Mouse (Mus musculus): Measurements from ENCODE around the gene Ppm1l. TPM values are rescaled to one million over a fixed set of nuclear protein-coding genes. Genes with fewer than 3 reads are reported as not detected.
A peak's percentile ranks its signal among the peaks of the same experiment; 100 is the strongest.

Gene Ppm1l
- polyA plus RNA-seq, 1 experiment from 2014 or later = 23.3 TPM

DNA sequence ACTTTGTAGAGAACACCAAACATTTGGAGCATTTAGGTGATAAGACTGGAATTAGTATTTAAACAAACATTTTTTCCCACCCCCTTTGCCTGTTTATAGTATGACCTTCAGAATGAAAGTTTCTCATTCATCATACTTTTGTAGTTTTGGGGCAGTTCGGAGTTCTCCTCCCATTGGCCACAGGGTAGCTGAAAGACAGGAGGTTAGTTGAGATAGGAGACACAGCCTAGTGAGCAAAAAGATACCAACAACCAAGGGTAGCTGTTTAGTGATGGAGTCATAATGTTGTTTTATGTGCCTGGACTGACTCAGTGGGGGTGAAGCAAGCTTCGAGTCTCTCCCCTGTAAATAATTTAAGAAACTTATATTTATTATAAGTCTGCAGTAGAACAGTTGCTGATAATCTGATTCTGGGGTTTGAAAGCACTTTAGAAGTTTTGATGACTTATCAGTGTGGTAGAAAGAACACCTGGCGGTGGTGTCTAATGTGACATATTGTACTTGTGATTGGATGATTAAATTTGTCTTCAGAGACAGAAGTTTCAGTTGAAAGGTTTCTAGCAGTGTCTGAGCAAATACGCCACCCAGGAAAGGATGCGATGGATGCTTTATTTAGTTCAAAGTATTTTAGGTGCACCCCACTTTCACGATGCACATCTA, 2.5 kb downstream of the Ppm1l start:
- Histone ChIP-seq H3K36me3 (ENCODE audit: control insufficient read depth, insufficient read depth, low read length) (no peaks in the 10 kb centered on the region), H3K4me1 (ENCODE audit: control insufficient read depth, insufficient read depth, low read length) (peaks cover 29% of the 10 kb centered on the region), H3K4me3 (ENCODE audit: low read depth, low read length) (peak overlapping the region; percentile 67), H3K27ac (ENCODE audit: low read depth, low read length) (no peak overlapping the region), H3K27me3 (ENCODE audit: control insufficient read depth, insufficient read depth, low read length) (no peaks in the 10 kb centered on the region), H3K9ac (replicated peaks; ENCODE audit: low read depth, low read length) (no peak overlapping the region), H3K9me3 (ENCODE audit: control insufficient read depth, low read length) (no peaks in the 10 kb centered on the region), H3K4me2 (ENCODE audit: low read depth, low read length) (peak overlapping the region; percentile 81)
- 75% methylated on average over 6 of the region's 6 CpGs for WGBS
- no peak for ATAC-seq (ENCODE audit: low read depth)

DNA sequence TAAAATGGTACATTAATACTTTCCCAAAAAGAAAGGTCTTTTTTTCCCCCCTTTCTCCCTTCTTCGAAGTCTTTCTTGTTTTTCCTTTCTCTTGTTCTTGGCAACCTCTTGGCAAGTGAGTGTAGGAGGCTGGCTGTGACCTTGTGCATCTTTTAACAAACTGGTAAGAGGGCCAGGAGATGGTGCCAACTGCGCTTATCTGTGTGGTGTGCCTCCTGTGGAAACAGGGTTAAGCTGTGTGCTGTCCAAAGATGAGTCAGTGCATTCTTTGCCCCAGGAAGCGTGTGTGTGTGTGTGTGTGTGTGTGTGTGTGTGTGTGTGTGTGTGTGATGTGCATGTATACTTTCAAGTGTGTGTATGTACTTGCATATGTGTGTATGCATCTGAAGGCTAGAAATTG, 7.3 kb downstream of the Ppm1l start:
- 85% methylated on average over 3 of the region's 3 CpGs for WGBS
- Histone ChIP-seq H3K27ac (ENCODE audit: low read depth, low read length) (no peak overlapping the region), H3K9ac (replicated peaks; ENCODE audit: low read depth, low read length) (no peak overlapping the region), H3K9me3 (ENCODE audit: control insufficient read depth, low read length) (no peaks in the 10 kb centered on the region; the same call in 1 of the 2 replicates), H3K4me3 (ENCODE audit: low read depth, low read length) (no peak overlapping the region), H3K4me2 (ENCODE audit: low read depth, low read length) (no peak overlapping the region), H3K36me3 (ENCODE audit: control insufficient read depth, insufficient read depth, low read length) (no peaks in the 10 kb centered on the region), H3K4me1 (ENCODE audit: control insufficient read depth, insufficient read depth, low read length) (peaks cover 21% of the 10 kb centered on the region), H3K27me3 (ENCODE audit: control insufficient read depth, insufficient read depth, low read length) (no peaks in the 10 kb centered on the region)
- no peak for ATAC-seq (ENCODE audit: low read depth)

DNA sequence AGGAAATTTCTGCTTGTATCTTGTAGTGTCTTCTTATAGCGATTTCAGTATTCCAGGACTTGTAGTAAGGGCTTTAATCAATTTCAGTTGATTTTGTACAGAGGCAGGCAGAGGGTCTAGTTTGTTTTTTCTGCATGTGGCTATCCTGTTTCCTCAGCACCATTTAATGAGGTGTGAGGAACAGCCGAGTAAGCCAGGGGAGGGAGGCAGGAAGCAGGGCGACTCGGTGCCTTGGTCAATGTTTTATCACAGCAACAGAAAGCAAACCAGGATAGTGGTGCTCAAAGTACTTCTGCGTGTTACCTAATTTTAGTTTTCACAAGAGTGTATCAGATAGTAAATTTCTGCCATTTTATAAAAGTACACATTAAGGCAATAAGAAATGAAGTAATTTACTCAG, 13.2 kb downstream of the Ppm1l start:
- no peak overlapping the region for H3K4me2 ChIP-seq (ENCODE audit: low read depth, low read length)
- H3K9ac ChIP-seq (replicated peaks; ENCODE audit: low read depth, low read length) = no peak overlapping the region
- ATAC-seq (ENCODE audit: low read depth) = no peak
- H3K36me3 ChIP-seq (ENCODE audit: control insufficient read depth, insufficient read depth, low read length) = no peaks in the 10 kb centered on the region
- no peaks in the 10 kb centered on the region; the same call in 1 of the 2 replicates for H3K9me3 ChIP-seq (ENCODE audit: control insufficient read depth, low read length)
- no peaks in the 10 kb centered on the region; the same call in 1 of the 2 replicates for H3K4me1 ChIP-seq (ENCODE audit: control insufficient read depth, insufficient read depth, low read length)
- no peak overlapping the region for H3K27ac ChIP-seq (ENCODE audit: low read depth, low read length)
- WGBS = 65% methylated on average over 5 of the region's 5 CpGs
- no peak overlapping the region for H3K4me3 ChIP-seq (ENCODE audit: low read depth, low read length)
- H3K27me3 ChIP-seq (ENCODE audit: control insufficient read depth, insufficient read depth, low read length) = no peaks in the 10 kb centered on the region

DNA sequence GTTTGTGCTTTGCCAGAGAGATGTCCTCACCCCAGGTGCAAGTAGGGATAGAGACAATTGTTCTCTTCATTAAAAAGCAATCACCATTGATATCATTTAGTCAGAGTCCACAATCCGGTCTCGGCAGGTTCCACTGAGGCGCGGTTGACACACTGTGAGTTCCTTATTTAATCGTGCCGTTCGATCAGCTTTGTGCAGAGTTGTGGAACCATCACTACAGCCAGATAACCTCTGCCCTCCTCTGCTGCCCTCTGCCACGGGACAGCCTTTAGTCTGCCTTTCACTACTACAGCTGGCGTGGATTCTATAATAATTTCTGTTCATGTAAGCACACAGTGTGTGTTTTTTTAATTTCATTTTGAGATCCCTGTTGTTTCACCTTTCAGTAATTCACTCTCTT, 17.2 kb downstream of the Ppm1l start:
- Histone ChIP-seq H3K9me3 (ENCODE audit: control insufficient read depth, low read length) (no peaks in the 10 kb centered on the region), H3K27me3 (ENCODE audit: control insufficient read depth, insufficient read depth, low read length) (no peaks in the 10 kb centered on the region), H3K27ac (ENCODE audit: low read depth, low read length) (no peak overlapping the region), H3K36me3 (ENCODE audit: control insufficient read depth, insufficient read depth, low read length) (no peaks in the 10 kb centered on the region), H3K4me3 (ENCODE audit: low read depth, low read length) (no peak overlapping the region), H3K9ac (replicated peaks; ENCODE audit: low read depth, low read length) (no peak overlapping the region), H3K4me2 (ENCODE audit: low read depth, low read length) (no peak overlapping the region), H3K4me1 (ENCODE audit: control insufficient read depth, insufficient read depth, low read length) (no peaks in the 10 kb centered on the region; the same call in 1 of the 2 replicates)
- ATAC-seq (ENCODE audit: low read depth) = no peak
- WGBS = 73% methylated on average over 9 of the region's 9 CpGs

DNA sequence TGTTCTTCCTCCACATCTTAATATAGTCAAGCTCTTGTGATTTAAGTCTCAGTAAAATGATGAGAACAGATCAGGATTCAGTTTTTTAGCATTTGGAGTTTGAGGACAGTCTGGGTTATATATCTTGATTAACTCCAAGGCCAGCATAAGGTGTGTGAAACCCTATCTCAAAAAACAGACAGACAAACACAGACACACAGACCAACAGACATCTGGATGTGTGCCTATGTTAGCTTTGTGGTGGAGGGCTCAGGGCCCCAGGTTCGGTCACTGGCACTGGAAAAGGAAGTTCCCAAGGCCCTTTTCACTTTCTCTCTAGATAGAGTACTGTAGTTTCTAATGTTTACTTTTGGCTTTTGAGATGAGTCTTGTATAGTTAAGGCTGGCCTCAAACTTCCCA, 23.8 kb downstream of the Ppm1l start:
- no peak overlapping the region for H3K4me3 ChIP-seq (ENCODE audit: low read depth, low read length)
- no peak for ATAC-seq (ENCODE audit: low read depth)
- no peak overlapping the region for H3K27ac ChIP-seq (ENCODE audit: low read depth, low read length)
- no peaks in the 10 kb centered on the region for H3K36me3 ChIP-seq (ENCODE audit: control insufficient read depth, insufficient read depth, low read length)
- H3K4me1 ChIP-seq (ENCODE audit: control insufficient read depth, insufficient read depth, low read length) = no peaks in the 10 kb centered on the region
- no peak overlapping the region for H3K4me2 ChIP-seq (ENCODE audit: low read depth, low read length)
- H3K9ac ChIP-seq (replicated peaks; ENCODE audit: low read depth, low read length) = no peak overlapping the region
- no peaks in the 10 kb centered on the region for H3K27me3 ChIP-seq (ENCODE audit: control insufficient read depth, insufficient read depth, low read length)
- WGBS = 77% methylated on average over 1 of the region's 1 CpGs
- no peaks in the 10 kb centered on the region for H3K9me3 ChIP-seq (ENCODE audit: control insufficient read depth, low read length)

DNA sequence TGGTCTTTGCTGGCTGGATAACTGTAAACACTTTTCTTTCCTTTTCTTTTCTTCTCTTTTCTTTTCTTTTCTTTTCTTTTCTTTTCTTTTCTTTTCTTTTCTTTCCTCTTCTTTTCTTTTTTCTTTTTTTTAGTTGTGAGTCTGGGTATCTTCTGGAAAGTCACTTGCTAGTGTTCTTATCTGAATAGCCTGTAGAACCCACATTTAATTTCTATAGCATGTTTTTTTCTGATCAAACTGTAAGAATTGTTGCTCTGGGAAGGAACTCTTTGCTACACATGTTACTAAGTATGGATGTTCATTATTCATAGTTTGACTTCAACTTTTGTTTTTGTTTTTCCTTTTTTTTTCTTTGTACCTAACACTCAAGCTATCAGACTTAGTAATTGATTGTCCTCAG, 24.3 kb downstream of the Ppm1l start:
- Histone ChIP-seq H3K9ac (replicated peaks; ENCODE audit: low read depth, low read length) (no peak overlapping the region), H3K4me1 (ENCODE audit: control insufficient read depth, insufficient read depth, low read length) (no peaks in the 10 kb centered on the region), H3K4me3 (ENCODE audit: low read depth, low read length) (no peak overlapping the region), H3K9me3 (ENCODE audit: control insufficient read depth, low read length) (no peaks in the 10 kb centered on the region), H3K27me3 (ENCODE audit: control insufficient read depth, insufficient read depth, low read length) (no peaks in the 10 kb centered on the region), H3K36me3 (ENCODE audit: control insufficient read depth, insufficient read depth, low read length) (no peaks in the 10 kb centered on the region), H3K27ac (ENCODE audit: low read depth, low read length) (no peak overlapping the region), H3K4me2 (ENCODE audit: low read depth, low read length) (no peak overlapping the region)
- ATAC-seq (ENCODE audit: low read depth) = no peak

DNA sequence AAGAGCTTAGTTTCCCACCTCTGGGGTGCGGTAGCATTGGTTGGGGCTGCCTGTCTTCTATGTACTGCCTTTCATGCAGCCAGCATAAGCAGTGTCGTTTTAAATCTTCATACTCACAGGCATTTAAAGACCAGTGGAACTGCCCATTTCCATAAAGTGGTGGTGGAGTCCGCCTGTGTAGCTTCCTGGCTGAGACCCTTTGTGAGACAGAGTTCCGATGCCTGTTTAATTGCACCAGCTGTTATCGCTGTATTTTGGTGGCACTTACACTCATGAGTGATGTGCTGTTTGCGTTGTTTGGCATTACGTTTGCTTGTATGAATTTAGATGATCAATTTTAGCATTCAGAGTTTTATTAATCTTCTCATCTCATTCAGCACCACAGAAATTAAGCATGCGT, 24.9 kb downstream of the Ppm1l start:
- Histone ChIP-seq H3K4me3 (ENCODE audit: low read depth, low read length) (no peak overlapping the region), H3K9me3 (ENCODE audit: control insufficient read depth, low read length) (no peaks in the 10 kb centered on the region), H3K9ac (replicated peaks; ENCODE audit: low read depth, low read length) (no peak overlapping the region), H3K36me3 (ENCODE audit: control insufficient read depth, insufficient read depth, low read length) (no peaks in the 10 kb centered on the region), H3K27ac (ENCODE audit: low read depth, low read length) (no peak overlapping the region), H3K4me2 (ENCODE audit: low read depth, low read length) (no peak overlapping the region), H3K27me3 (ENCODE audit: control insufficient read depth, insufficient read depth, low read length) (no peaks in the 10 kb centered on the region), H3K4me1 (ENCODE audit: control insufficient read depth, insufficient read depth, low read length) (no peaks in the 10 kb centered on the region)
- 62% methylated on average over 8 of the region's 8 CpGs for WGBS
- ATAC-seq (ENCODE audit: low read depth) = 0 out of 2 replicates have a peak, but pooled peaks have one; percentile 44

DNA sequence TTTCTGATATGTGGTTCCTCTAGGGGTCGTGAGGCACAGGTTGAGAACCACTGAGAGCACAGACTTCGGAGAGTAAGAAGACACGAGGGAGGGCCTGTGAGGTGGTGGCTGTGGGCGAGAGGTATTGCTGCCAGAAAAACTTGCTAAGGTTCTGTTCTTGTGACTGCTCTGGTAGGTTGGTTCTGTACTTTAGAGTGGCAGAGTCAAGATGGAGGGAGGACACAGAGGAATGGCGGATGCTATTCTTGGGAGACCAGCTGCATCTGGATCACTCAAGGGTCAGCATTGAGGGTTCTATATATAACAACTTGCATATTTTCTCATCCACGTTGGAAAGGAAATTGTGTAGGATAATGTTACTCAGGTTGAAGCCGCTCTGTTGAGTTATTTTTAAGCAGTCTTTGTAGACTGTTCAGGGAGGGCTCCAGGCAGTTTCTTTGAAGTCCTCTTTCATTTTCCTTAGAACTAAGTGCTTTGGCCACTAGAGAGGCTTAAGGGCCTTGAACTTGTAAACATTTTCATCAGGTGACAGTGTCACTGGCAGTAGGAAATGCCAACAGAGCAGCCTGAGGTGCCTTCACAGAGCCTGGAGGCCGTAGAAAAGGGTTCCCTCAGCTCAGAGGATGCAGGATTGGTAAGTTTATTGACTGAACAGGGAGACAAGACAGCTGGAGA, 25.7 kb downstream of the Ppm1l start:
- H3K27me3 ChIP-seq (ENCODE audit: control insufficient read depth, insufficient read depth, low read length) = no peaks in the 10 kb centered on the region
- no peak for ATAC-seq (ENCODE audit: low read depth)
- no peaks in the 10 kb centered on the region for H3K9me3 ChIP-seq (ENCODE audit: control insufficient read depth, low read length)
- no peak overlapping the region for H3K4me3 ChIP-seq (ENCODE audit: low read depth, low read length)
- 85% methylated on average over 8 of the region's 8 CpGs for WGBS
- no peak overlapping the region for H3K9ac ChIP-seq (replicated peaks; ENCODE audit: low read depth, low read length)
- no peaks in the 10 kb centered on the region for H3K4me1 ChIP-seq (ENCODE audit: control insufficient read depth, insufficient read depth, low read length)
- no peaks in the 10 kb centered on the region for H3K36me3 ChIP-seq (ENCODE audit: control insufficient read depth, insufficient read depth, low read length)
- no peak overlapping the region; the same call in 1 of the 2 replicates for H3K27ac ChIP-seq (ENCODE audit: low read depth, low read length)
- H3K4me2 ChIP-seq (ENCODE audit: low read depth, low read length) = no peak overlapping the region

DNA sequence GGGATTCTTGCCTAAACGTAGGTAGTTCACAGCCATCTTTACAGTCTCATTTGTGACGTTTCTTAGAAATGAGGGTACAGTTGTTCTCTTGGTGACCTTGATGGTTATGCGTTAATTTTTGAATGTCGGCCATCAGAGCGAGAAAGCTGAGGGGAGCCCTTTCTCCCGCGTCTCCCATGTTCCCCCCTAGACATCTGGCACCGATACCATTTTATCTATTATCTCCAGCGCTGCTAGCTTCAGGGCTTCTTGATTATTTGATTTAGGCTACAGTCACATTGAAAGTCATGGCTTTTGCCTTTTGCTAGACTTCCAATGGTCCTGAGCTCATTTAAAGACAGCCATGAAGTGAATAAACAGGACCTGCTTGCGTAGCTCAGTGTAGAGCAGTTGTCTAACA, 26.5 kb downstream of the Ppm1l start:
- H3K27ac ChIP-seq (ENCODE audit: low read depth, low read length) = no peak overlapping the region
- H3K9me3 ChIP-seq (ENCODE audit: control insufficient read depth, low read length) = no peaks in the 10 kb centered on the region
- ATAC-seq (ENCODE audit: low read depth) = no peak
- no peak overlapping the region for H3K4me2 ChIP-seq (ENCODE audit: low read depth, low read length)
- H3K9ac ChIP-seq (replicated peaks; ENCODE audit: low read depth, low read length) = no peak overlapping the region
- H3K36me3 ChIP-seq (ENCODE audit: control insufficient read depth, insufficient read depth, low read length) = no peaks in the 10 kb centered on the region
- no peaks in the 10 kb centered on the region for H3K27me3 ChIP-seq (ENCODE audit: control insufficient read depth, insufficient read depth, low read length)
- no peak overlapping the region for H3K4me3 ChIP-seq (ENCODE audit: low read depth, low read length)
- 81% methylated on average over 10 of the region's 10 CpGs for WGBS
- H3K4me1 ChIP-seq (ENCODE audit: control insufficient read depth, insufficient read depth, low read length) = no peaks in the 10 kb centered on the region
